Mouse (Mus musculus): ENCODE data around the gene Rad9b. TPM values are rescaled to one million over a fixed set of nuclear protein-coding genes. Genes with fewer than 3 reads are reported as not detected.
A peak's percentile ranks its signal among the peaks of the same experiment; 100 is the strongest.
"Not testable (repeated sequence)": the region's sequence is repeated elsewhere in the genome, so short reads cannot be mapped to it uniquely, and the experiment has no call there.

Rad9b gene
- total RNA-seq, 2 experiments from 2014 or later = 1.1 to 1.4 TPM

DNA sequence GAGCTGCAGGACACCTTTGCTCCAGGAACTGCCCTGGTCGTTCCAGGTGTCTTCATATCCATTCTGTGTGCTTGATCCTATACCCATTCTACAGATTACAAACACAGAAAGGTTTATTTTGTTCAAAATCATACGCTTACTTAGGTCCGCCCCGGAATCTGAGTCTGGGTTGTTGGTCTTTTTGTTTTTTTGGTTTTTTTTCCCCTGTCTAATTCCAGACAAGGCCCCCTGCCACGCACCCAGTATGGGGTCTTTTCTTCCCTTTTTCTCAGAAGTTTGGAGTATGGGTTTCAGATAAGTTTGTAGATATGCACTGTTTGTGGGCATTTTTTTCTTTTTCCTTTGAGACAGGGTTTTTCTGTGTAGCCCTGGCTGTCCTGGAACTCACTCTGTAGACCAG is 18.8 kb upstream of the Rad9b start:
- intact Hi-C loops (cut with DNase I) = no loop called here
- no peak for DNase-seq

DNA sequence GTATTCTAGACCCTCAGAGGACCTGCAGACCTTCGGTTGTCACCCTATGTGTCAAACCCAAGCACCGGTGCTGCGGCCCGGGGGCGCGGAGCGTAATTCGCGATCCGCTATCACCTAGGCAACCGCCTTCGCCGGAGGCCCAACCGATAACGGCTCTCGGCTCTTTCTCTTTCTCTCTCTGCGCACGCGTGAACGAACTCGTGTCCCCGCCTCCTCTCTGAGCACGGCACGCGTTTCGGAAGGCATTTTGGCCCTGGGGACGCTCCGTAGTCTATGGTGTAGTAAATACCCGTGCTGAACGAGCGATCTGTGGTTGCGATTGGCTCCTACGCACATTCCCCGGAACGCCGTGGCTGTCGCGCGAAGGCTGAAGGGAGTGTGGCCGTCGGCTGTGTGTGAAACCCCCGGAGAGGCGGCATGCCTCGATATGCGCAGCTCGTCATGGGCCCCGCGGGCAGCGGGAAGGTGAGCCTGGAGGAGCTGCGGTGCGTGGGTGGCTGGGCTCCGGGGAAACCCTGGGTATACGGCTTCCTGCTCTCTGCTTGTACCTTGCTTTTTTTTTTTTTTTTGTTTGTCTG is 18.2 kb upstream of the Rad9b start, which contains the start of gene Fam216a:
Gene Fam216a, minus strand, starts transcription at position 173 of the 578 bp plus-strand sequence.
- intact Hi-C loops (cut with DNase I) = no loop called here
- DNase-seq = peak; percentile 99 to 100

DNA sequence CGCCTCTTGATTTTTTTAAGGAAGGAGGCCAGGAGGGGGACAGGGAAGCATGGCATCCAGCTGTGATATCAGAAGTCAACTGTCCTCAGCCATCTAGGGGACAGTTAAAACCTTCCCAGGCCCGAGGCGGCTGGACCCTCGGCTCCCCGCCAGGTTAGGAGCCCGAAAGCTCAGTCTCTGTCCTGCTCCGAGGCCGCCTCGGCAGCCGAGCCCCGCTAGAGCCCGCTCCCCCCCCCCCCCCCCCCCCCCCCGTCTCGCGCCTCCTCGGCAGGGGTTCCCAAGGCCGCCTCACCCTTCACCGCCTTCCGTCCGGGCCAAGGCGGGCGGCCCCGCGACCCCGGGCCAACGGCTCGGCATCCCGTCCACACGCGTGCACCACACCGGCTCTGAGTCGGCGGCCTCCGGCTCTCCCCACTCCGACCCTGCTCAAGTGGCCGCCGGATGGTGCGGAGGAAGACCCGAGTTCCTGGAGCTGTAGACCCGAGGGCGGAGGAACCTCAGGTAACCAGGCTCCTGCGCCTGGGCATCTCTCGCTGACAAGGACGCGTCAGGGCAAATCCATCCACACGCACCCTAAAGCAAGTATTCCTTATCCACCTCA is 17.7 kb upstream of the Rad9b start, which contains the start of gene Gpn3:
Gene Gpn3, plus strand, starts transcription at position 286 of the 601 bp plus-strand sequence.
- DNase-seq = peak in 1 of 2 experiments; percentile 58
- intact Hi-C loops (cut with DNase I) = loop anchor here (2.0 kb wide), 1 partner anchor 17 kb away; the partner anchor contains the start of genes Rad9b and Vps29

DNA sequence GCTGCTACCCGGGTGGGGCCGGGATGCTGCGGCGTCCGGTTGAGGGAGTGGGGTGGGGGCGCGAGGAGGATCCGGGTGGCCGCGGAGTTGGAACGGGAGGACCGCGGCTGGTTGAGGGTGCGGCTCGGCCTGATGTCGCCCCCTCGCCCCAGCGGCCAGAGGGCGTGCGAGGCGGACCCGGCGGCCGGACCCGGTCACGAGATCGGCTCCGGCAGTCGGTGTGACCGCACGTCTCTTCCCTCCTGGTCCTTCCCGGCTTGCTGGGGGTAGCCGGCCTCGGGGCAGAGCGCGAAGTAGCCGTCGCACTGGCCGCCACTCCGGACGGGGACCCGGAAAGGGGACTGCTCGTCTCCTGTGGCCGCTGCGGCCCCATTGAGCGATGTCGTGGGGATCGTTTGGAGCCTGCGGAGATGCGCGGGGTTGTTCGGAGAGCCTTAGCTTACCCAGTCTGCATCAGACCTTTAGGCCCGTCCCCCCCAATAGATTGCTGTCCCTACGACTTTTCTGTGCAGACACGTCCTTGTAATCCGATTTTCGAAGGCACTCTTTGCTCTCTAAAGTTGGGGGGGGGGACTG is 547 bp upstream of the Rad9b start:
- DNase-seq = no peak
- intact Hi-C loops (cut with DNase I) = loop anchor here (2.0 kb wide), 1 partner anchor 16 kb away; the partner anchor contains the start of gene Gpn3

DNA sequence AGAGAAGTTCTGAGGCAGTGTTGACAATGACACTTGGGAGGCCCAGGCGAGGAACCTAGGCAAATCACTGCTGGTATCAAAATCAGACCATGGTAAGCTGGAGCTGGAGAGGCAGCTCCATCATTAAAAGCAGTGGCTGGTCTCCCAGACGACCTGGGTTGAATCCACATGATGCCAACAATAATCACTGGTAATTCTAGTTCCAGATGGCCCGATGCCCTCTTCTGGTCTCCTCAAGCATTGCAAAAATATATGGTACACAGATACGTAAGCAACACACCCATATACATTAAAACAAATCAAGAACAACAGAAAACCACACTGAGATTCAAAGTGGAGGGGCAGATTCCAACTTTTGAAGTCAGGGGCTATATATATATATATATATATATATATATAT is 8.3 kb downstream of the Rad9b start:
- no peak for DNase-seq
- intact Hi-C loops (cut with DNase I) = no loop called here

DNA sequence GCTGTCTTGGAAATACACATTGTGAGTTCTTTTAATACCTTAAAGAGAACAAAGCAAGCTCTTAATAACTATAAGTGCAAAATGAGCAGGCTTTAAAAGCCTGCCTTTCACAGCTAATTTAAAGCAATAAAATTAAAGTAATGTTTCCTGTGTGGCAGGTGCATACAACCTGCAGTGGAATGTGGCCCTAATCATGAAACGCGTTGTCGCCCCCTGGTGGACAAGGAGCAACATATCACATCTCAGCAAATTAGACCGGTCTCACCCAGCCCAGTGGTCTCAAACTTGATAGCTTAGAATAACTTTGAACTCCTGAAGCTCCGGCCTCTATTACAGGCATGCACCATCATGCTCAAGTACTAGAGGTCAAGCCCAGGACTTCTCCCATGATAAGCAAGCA is 9.8 kb downstream of the Rad9b start:
- DNase-seq = peak; percentile 67 to 87
- intact Hi-C loops (cut with DNase I) = loop anchor here (1.0 to 5.0 kb wide), 3 partner anchors 76 to 232 kb away; no protein-coding TSS in a partner anchor

DNA sequence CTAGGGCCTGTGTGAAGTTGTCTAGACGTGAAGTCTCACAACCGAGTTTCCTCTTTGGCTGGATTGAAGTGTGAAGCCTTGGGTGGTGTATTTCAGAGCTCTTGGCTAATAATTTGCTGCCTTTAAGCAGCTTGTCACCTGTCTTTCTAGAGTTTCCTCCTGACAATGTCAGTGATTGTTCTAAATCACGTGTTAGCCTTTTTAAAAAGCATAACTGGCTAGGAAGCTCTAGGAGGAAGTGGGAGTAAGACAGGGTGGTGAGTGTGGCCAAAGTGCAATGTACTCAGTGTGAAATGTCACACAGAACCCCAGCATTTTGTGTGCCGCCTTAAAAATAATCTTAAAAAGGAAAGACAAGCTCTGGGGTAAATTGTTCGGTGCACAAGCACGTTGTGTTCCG is 10.3 kb downstream of the Rad9b start:
- DNase-seq = no peak
- intact Hi-C loops (cut with DNase I) = loop anchor here (1.0 to 5.0 kb wide), 3 partner anchors 75 to 231 kb away; no protein-coding TSS in a partner anchor

DNA sequence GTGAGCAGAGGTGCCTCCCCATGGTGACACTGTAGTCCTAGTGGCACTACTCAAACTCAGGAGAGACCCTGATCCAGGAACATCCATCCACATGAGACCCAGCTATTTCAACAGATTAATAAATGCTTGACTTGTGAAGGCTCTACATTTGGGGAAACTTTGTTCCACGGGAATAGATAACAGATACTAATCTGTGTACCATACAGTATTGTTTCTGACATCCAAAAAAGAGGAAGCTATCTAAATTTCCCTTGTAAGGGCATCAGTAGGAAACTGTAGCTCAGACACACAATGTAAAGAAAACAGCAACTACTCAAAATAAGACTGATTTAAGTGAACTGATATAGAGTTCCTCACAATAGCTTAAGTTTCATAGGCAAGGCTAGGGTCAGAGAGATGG is 11.2 kb downstream of the Rad9b start:
- no peak for DNase-seq
- intact Hi-C loops (cut with DNase I) = loop anchor here (5.0 kb wide), 2 partner anchors 211 to 231 kb away; no protein-coding TSS in a partner anchor

DNA sequence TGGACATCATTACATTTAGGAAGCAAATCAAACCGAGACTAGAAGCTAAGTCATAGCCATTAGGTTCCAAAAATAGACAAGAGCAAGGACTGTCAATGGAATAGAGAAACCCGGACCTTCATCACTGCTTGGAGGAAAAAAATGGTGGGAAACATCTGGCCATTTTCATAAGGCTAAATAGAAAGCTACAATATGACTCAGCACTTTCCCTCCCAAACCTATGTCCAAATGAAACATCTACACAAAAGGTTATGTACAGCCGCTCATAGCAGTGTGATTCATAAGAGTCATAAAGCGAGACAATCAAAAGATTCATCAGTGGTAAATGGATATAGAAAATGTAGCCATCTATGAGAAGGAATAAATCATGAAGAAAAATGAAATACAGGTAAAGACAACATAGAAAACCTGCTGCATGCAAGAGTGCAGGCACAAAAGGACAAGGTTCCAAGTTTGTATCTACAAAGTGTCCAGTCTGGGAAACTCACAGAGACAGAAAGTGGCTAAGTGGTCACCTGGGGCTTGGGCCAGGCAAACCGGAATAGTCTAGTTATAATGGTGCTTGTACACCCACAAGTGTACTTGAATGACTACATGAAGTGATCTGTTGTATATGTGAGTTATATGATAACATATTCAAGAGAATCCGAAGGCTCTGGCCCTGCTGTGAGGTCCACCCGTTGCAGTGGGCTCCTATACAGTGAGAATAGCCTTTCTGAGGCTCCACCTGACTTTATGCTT is 17.3 kb downstream of the Rad9b start:
- intact Hi-C loops (cut with DNase I) = no loop called here
- DNase-seq = no peak

DNA sequence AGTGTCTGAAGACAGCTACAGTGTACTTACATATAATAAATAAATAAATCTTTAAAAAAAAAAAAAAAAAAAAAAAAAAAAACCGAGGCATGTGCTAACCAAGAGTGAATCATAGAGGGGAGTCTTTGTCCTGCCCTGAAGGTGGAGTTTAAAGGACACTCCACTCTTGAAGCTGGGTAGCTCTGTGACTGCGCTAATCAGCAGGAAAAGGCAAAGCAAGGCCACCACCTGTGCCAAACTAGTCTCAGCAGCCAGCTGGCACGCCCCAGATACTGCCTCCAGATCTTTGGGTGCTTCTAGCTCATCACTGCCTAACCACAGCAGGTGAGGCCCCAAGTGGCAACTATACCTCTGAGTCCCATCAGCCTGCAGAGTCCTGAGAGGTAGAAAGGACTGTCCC is 19.4 kb downstream of the Rad9b start:
- no peak for DNase-seq
- intact Hi-C loops (cut with DNase I) = no loop called here

DNA sequence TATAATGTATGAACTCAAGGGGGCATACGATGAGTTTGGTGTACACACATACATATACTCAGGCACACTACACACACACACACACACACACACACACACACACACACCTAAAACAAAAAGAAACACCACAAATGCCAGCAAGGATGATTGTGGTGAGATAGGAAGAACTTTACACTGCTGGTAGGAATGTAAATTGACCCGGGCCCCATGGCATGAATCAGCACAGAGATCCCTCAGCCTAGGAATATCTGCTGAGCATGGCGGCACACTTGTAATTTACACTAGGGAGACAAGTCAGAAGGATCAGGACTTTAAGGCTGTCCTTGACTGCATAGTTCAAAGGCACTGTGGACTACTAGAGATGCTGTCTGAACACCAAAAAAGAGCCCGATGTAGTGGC is 23.8 kb downstream of the Rad9b start:
- no peak for DNase-seq
- intact Hi-C loops (cut with DNase I) = no loop called here

DNA sequence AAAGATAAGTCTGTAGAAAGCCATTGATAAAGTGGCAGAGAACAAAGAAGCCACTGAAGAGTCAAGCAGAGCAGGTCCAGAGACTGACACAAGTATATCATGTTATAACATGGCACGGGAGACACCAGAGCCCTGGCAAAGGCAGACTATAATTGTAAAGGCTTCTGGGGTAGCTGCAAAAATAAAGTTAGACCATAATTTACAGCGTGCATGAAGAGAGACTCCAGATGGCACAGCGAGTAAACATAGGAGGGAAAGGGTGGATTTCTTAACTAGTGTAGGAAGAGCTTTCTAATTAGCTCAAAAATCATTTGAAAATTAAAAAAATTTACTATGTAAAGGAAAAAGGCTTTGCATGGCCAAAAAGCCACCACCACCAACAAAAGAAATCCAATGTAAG is 26.8 kb downstream of the Rad9b start:
- intact Hi-C loops (cut with DNase I) = no loop called here
- no peak for DNase-seq

DNA sequence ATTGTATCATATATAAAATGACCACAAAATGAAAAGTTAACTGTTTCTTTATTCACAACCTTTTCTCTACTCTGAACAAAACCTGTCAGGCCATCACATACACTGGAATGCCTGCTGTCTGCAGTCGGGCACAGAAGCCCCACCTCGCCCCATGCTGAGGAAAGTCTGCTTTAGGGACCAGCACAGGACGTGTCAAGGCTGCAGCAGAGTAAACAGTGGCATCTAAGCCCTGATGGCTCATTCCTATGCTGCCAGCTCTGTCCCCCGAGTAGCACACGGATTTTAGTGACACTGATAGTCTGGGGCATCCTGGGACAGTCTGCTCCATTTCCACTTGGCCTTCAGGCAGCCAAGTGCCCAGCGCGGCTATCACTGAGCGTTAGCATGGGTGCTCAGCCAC is 28.6 kb downstream of the Rad9b start:
- no peak for DNase-seq
- intact Hi-C loops (cut with DNase I) = no loop called here

DNA sequence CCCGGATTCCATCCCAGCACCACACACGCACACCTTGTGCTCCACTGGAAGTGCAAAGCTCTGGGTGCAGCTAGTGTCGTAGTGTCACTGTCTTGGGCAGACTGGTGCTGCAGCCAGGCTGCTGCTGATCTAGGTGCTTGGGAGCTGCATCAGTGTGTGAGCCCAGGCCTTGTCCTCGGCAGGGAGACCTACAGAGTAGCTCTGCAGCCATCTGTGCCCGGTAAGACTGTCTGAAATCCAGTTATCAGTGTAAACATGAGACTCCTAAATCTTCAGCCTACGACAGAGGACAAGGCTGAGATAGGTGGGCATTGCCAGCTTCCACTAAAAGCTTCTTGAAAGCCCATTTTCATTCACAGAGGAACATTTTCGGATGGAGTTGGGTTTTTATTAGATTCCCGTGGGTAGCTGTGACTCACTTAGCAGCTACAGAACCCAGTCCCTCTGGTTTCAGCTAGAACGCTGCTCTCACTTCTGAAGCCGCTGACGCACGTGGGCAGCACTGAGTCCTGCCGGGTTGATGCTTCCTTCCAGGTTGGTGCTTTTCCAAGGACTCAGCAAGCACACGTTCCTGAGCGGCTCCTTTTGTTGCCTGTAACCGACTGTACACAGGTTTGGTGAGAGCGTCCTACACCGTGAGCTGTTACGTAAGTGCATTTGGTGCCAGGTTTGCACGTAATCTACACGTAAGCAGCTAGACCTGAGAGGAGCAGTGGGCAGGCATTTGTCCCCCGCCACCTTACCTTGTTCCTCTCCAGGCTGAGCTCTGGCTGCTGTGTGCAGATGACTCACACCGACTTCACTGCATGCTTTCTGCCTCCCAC is 29.2 kb downstream of the Rad9b start:
- DNase-seq = no peak
- intact Hi-C loops (cut with DNase I) = no loop called here

DNA sequence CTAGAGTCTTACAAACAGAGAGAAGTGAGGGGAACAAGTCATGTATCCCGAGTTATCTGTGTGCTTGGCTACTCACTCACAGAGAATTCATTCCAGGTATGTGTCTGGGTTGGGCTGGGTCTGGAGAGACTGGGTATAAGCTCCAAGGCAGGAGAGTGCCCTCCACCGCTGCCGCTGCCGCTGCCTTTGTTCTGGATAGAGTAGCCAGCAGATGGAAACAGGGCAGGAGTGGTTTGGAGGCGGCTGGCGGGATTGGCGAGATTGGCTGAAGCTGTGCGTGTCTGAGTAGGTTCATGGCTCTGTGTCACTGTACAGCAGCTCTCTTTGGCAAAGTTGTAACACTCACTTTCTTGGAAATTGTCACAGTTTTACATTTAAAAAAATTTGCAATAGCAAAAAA is 30.5 kb downstream of the Rad9b start:
- no peak for DNase-seq
- intact Hi-C loops (cut with DNase I) = no loop called here

DNA sequence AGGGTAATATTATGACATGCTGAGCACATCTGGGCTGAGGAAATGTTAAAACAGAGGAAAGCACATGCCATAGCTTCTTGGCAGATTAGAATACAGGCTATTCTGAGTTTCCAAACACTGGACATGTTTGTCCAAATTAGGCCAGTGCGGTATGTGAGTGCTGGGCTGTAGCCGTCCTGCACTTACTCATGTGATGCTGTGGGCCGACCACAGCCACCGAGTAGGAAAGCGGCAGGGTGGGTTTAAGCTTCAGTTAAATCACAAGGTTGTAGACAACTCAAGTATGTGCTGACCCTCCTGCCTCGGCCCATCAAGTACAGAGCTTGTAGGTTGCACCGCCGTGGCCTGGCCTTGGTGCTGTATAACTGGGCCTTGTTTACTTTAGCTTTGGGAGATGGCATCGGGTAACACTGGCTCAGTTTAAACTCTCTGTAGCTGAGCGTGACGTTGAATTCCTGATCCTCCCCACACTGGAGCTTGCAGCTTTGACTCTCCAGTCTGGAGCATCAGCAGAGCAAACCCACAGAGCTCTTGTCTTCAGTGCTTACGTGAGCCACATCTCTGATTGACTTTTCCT is 33.7 kb downstream of the Rad9b start:
- intact Hi-C loops (cut with DNase I) = no loop called here
- no peak for DNase-seq

DNA sequence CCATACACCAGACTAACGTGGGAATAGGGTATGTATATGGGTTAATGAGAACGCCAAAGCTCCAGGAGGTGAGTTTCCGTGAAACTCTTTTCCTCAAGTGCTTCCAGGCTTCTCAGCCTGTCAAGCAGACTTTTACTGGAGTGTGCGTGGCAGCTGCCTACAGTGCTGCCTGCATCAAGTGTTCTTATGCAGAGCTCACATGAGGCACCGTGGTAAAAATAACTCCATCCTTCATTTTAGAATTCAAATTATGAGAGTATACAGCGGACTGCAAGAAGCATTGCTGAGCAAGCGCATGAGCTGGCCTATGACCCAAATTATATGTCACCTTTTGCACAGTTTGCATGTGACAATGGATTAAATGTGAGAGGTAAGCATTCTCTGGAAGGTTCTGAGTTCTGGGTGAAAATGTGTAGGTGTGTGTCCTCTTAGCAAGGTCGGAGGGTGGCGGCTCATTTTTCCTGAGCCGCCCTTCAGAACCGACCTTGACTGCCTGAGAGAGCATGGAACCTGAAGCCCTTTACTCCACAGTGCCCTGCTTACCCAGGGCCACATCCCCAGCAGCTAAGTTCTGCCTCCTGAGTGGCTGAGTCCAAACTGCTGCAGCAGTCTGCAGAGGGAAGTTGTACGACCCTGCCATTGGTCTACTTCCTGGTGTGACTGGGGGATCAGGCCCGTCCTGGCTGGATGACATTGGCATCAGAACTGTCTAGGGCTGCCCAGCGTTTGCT is 34.4 kb downstream of the Rad9b start:
- intact Hi-C loops (cut with DNase I) = no loop called here
- DNase-seq = peak; percentile 61 to 69

DNA sequence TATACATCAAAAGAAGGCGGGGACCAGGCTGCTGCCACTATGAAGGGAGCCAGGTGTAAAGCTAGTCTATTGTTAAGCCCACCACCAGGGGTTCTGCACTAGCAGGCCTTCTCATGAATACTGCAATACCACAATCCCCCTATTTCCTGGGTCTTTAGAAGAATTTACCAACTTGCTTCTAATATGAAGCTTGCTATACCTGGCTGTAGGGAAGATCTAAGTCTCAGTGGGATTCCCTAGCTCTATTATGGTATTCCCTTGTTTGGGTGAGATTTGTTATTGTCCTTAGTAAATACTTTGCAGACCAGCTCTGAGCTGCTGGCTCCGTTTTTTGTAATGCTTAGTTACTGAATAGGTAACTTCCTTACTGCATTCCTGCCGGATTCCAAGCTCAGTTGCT is 35.1 kb downstream of the Rad9b start:
- intact Hi-C loops (cut with DNase I); DNase-seq: not testable (repeated sequence)

DNA sequence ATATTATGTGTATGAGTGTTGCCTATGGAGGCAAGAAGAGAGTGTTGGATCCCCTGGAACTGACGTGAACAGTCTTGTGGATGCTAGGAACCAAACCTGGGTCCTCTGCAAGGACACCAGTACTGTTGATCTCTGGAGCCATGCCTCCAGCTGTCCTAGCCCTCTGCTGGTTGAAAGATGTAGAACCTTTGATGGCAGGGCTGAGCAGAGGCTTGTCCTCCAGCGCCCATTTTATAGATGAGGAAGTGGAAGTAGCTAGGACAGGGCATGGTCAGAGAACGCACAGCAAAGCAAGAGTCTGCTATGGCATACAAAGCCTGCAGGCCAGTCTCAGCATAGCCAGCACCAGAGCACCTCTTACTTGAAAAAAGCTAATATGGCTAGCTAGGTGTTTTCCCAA is 35.9 kb downstream of the Rad9b start:
- DNase-seq = peak; percentile 51 to 57
- intact Hi-C loops (cut with DNase I) = no loop called here

All from heart, postnatal 10 days (tissue).